In the genomic region with DNA sequence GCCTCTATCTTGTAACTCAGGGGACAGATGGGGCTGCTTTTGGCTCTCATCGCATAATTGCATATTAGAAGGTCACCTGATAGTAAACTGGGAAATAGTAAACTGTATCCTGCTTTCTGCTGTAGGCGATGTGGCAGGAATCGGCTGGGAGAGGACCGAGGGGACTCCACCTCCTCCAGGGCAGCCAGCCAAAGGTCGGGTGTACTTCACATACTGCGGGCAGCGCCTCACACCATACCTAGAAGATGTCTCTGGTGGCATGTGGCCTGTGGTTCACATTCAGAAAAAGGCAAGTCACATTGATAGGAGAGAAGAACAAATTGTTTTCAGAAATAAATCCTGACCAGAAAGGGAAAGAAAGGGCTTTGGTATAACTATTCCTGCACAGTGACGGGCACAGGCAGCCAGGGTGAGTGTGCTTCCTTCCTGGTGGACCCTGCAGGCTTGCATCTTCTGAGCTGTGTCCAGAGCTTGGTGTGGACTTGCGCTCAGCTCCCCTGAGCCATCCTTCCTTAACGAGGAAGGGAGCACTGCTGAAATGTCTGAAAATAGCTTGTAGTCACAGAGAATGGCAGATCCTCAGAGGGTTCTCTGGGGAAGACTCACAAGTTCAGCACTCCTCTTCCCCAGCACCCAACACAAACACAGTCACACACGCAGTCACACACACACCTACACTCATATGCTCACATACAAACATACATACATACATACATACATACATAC, we compare ENCODE assay signal across 8 mouse cellular contexts. TPM values are rescaled to one million over a fixed set of nuclear protein-coding genes. Genes with fewer than 3 reads are reported as not detected.
DNase-seq lines count a peak whose midpoint lies in the region; ATAC-seq and TF ChIP-seq lines count a peak whose summit lies in the region.

No protein-coding gene starts in this region.

- H3K36me3 ChIP-seq in embryonic facial prominence, embryonic 15.5 days, result peaks cover 82% of the 10 kb centered on the region
- H3K36me3 ChIP-seq in liver, embryonic 15.5 days (replicated peaks), result peaks cover 96% of the 10 kb centered on the region
- peaks cover 85% of the 10 kb centered on the region for H3K36me3 ChIP-seq in neural tube, embryonic 15.5 days

- no peak overlapping the region for H3K9ac ChIP-seq in embryonic facial prominence, embryonic 15.5 days
- peak overlapping the region; percentile 39; the same call in 1 of the 2 replicates for H3K9ac ChIP-seq in liver, embryonic 15.5 days
- H3K9ac ChIP-seq in neural tube, embryonic 15.5 days (replicated peaks), result peak overlapping the region; percentile 23; the same call in 1 of the 2 replicates

- H3K4me3 ChIP-seq in gastrocnemius, adult 2 months, result peak overlapping the region; percentile 22
- peak overlapping the region; percentile 32 for H3K4me3 ChIP-seq in embryonic facial prominence, embryonic 15.5 days (replicated peaks)
- peak overlapping the region; percentile 39 for H3K4me3 ChIP-seq in liver, embryonic 15.5 days (replicated peaks)
- peak overlapping the region; percentile 9 for H3K4me3 ChIP-seq in neural tube, embryonic 15.5 days (replicated peaks)

- no peaks in the 10 kb centered on the region for H3K27me3 ChIP-seq in embryonic facial prominence, embryonic 15.5 days
- H3K27me3 ChIP-seq in liver, embryonic 15.5 days, result no peaks in the 10 kb centered on the region
- no peaks in the 10 kb centered on the region for H3K27me3 ChIP-seq in neural tube, embryonic 15.5 days (replicated peaks)

- peak overlapping the region; percentile 3; the same call in 1 of the 2 replicates for H3K27ac ChIP-seq in gastrocnemius, adult 2 months
- peak overlapping the region; percentile 40 for H3K27ac ChIP-seq in embryonic facial prominence, embryonic 15.5 days (replicated peaks)
- peak overlapping the region; percentile 51 for H3K27ac ChIP-seq in liver, embryonic 15.5 days (replicated peaks)
- peak overlapping the region; percentile 41; the same call in 1 of the 2 replicates for H3K27ac ChIP-seq in neural tube, embryonic 15.5 days (replicated peaks)

- H3K9me3 ChIP-seq in embryonic facial prominence, embryonic 15.5 days (replicated peaks), result no peaks in the 10 kb centered on the region
- no peaks in the 10 kb centered on the region for H3K9me3 ChIP-seq in liver, embryonic 15.5 days (replicated peaks)
- no peaks in the 10 kb centered on the region for H3K9me3 ChIP-seq in neural tube, embryonic 15.5 days (replicated peaks)

- WGBS in embryonic facial prominence, embryonic 15.5 days, result 79% methylated on average over 11 of the region's 11 CpGs
- WGBS in liver, embryonic 15.5 days (ENCODE audit: insufficient replicate concordance), result 73% methylated on average over 11 of the region's 11 CpGs
- 79% methylated on average over 11 of the region's 11 CpGs for WGBS in neural tube, embryonic 15.5 days

- DNase-seq in gastrocnemius, adult 2 months, result peak; percentile 51
- DNase-seq in gastrocnemius, postnatal 10 days, result no peak
- DNase-seq in induced T-regulatory cell, adult 2 months (ENCODE audit: low read depth), result peak; percentile 49
- DNase-seq in gastrocnemius, postnatal 4 days (ENCODE audit: low spot score in 2 of 2), result no peak
- DNase-seq in ovary, postnatal 14 days (ENCODE audit: low spot score), result no peak

- H3K4me2 ChIP-seq in embryonic facial prominence, embryonic 15.5 days (replicated peaks), result peak overlapping the region; percentile 34
- peak overlapping the region; percentile 41 for H3K4me2 ChIP-seq in liver, embryonic 15.5 days
- peak overlapping the region; percentile 34 for H3K4me2 ChIP-seq in neural tube, embryonic 15.5 days

- no peak for ATAC-seq in embryonic facial prominence, embryonic 15.5 days (ENCODE audit: insufficient number of reproducible peaks, low FRiP score, low TSS enrichment, low read depth)
- 0 out of 2 replicates have a peak, but pooled peaks have one; percentile 24 for ATAC-seq in liver, embryonic 15.5 days (ENCODE audit: insufficient read depth)
- no peak for ATAC-seq in neural tube, embryonic 15.5 days (ENCODE audit: low FRiP score)

- intact Hi-C loops in gastrocnemius, adult 2 months (cut with DNase I), result no loop called here

- no peak for TF ChIP-seq CTCF in gastrocnemius, adult 2 months (IDR thresholded peaks at IDR 0.05)

- H3K4me1 ChIP-seq in embryonic facial prominence, embryonic 15.5 days, result no peaks in the 10 kb centered on the region
- no peaks in the 10 kb centered on the region for H3K4me1 ChIP-seq in liver, embryonic 15.5 days (replicated peaks)
- H3K4me1 ChIP-seq in neural tube, embryonic 15.5 days, result no peaks in the 10 kb centered on the region

RNA-seq across cellular contexts. Expression of a gene that starts 55.9 kb away (rescaled TPM):
- 10 to 100 TPM; 36.8 to 37.0 TPM for total RNA-seq in gastrocnemius, adult 2 months (2021)
- 10 to 100 TPM; 54.2 to 59.1 TPM for total RNA-seq in gastrocnemius, postnatal 10 days (2021)
- polyA plus RNA-seq in embryonic facial prominence, embryonic 15.5 days (2015; fragmentation: Nextera tagmentation; extraction: Ambion mirVana), result 81.8 and 93.6 TPM in 2 replicates
- polyA plus RNA-seq in liver, embryonic 15.5 days (2015; fragmentation: Nextera tagmentation; extraction: Ambion mirVana), result 22.8 and 25.9 TPM in 2 replicates
- 115 and 117 TPM in 2 replicates for polyA plus RNA-seq in neural tube, embryonic 15.5 days (2015; fragmentation: Nextera tagmentation; extraction: Ambion mirVana)
- 10 to 100 TPM; 74.7 to 87.6 TPM for total RNA-seq in gastrocnemius, postnatal 4 days (2021)

Comparison
In these comparisons a context has a peak if more than half of its experiments do, and no peak if none do; other contexts are left out.
1. DNase-seq: peak in gastrocnemius, adult 2 months (single experiment) and induced T-regulatory cell, adult 2 months (single experiment); none in gastrocnemius, postnatal 10 days (single experiment), gastrocnemius, postnatal 4 days (0 of 2) and ovary, postnatal 14 days (single experiment).
2. Peak in every context shown above with its lines, with median percentiles within 50 percentile points of each other: H3K27ac ChIP-seq, H3K4me3 ChIP-seq and H3K4me2 ChIP-seq.